Mouse (Mus musculus): ENCODE measurements at regions not wholly inside any gene's neighbourhood (a gene's known extent, or its start where the extent isn't known, plus 50 kb on each side); places are given as distances from the start of the nearest gene placed in this dataset.

GRCm38 (mm10) chr11:20455085-20455864 lies 87.8 kb upstream of the Sertad2 start:
- TF ChIP-seq TCF12 (IDR thresholded peaks at IDR 0.05; ENCODE audit: insufficient read depth, poor library complexity, severe bottlenecking) (no peak), POLR2A (IDR thresholded peaks at IDR 0.05; ENCODE audit: insufficient read length, low read depth) (no peak), MAX (IDR thresholded peaks at IDR 0.05; ENCODE audit: low read depth) (no peak)

Measured in myocyte (in vitro differentiated cells).